Mouse (Mus musculus) splenic B cell, adult 2 months (primary cell): ENCODE measurements around the gene Olfr13.
"Not testable (repeated sequence)": the region's sequence is repeated elsewhere in the genome, so short reads cannot be mapped to it uniquely, and the experiment has no call there.

Experiments
- DNase-seq: peaks from one replicate; pipeline ENCODE4 v3.0.0-alpha.2; 2011; ENCODE audit warnings: low read depth, low spot score
- H3K27me3 ChIP-seq: 2 replicates; pipeline ENCODE4 v1.6.1; 2012; ENCODE audit warnings: mild to moderate bottlenecking, low read length, moderate library complexity, mixed read lengths; ENCODE audit not compliant: control insufficient read depth, poor library complexity, insufficient read depth, severe bottlenecking
- H3K36me3 ChIP-seq: 2 replicates; pipeline ENCODE4 v1.6.1; 2012; ENCODE audit warnings: mild to moderate bottlenecking, low read length, moderate library complexity, mixed read lengths; ENCODE audit not compliant: control insufficient read depth, poor library complexity, insufficient read depth, severe bottlenecking

Olfr13 gene

DNA sequence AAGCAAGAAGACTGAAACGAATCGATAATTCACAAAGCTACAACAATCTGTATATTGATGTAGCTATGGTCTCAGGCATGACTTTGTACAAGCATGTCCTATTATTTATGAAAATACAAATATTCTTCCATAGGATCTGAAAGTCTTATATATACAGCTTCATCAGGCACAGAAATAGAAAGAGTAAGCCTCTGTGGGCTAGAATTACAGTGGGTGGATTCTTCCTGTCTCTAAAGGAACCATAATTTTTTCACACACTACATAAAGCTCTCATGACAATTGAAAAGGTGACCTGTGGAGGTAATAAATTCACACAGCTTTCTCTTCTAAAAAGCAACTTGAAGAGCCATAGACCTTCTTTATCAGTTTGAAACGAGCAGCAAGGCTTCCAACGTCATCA lies at the start of gene Olfr13:
Olfr13 (plus strand) TSS at position 301 of the 400 bp plus-strand sequence.
- Histone ChIP-seq H3K27me3 (no peaks in the 10 kb centered on the region), H3K36me3 (no peaks in the 10 kb centered on the region)
- no peak for DNase-seq

DNA sequence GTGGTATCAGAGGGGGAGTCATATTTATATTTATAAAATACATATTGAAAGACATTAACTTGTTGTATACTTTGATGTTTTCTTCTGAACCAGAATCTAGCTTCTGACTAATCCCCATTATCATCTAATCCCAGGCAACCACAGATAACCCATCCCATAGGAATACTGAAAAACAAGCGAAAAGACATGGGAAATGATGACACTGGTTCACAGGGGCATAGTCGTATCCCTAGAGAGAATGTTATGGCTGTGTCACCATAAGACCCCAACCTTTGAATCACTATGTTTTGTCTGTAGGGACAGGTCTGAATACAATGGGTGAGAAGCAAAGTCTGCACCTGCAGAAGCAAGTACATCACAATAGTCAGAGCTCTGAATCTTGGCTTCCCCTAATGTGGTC lies 25.7 kb upstream of the Olfr13 start, which contains the start of gene Olfr237-ps1:
Olfr237-ps1 (plus strand) TSS at position 301 of the 400 bp plus-strand sequence.
- DNase-seq, H3K36me3 ChIP-seq, H3K27me3 ChIP-seq: not testable (repeated sequence)

DNA sequence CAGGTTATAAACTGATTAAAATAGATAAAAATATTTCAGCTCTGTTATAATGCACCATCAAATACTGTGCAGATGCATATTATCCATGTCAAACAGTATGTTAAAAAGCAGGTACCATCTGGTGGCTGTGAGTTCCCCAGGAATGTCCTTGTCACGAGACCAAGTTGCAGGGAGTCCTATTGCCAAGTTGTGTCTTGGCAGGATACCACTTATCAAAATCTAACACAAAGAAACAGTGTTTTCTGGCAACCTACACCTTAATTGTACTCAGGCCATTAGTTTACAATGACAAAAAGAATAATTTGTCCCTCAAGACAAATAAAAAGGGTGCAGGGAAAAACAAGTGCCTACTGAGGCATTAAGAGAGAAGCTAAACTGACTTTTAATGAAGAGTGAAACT lies 12.4 kb upstream of the Olfr13 start:
- no peaks in the 10 kb centered on the region for H3K27me3 ChIP-seq
- DNase-seq = no peak
- H3K36me3 ChIP-seq = no peaks in the 10 kb centered on the region

DNA sequence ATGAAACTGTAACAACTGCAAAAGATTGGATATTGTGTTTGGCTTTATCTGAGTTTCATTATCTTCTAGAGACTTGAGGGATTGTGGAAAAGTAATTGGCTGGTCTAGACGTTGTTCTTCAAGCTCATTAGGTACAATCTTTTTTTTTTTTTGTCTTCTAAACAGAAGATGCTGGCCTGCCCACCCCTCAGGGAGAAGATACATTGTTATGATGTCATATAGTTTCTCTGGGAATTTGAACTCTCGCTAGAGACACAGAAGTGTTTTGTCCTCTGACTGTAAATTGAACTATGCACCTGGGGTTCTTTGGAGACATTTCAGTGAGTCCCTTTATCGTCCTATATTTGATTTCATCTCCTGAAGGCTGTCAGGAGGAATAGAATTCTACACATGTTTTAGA lies 9.0 kb upstream of the Olfr13 start, which contains the start of gene Olfr437:
Olfr437 (plus strand) TSS at position 301 of the 400 bp plus-strand sequence.
- Histone ChIP-seq H3K27me3 (no peaks in the 10 kb centered on the region), H3K36me3 (no peaks in the 10 kb centered on the region)
- DNase-seq = no peak

DNA sequence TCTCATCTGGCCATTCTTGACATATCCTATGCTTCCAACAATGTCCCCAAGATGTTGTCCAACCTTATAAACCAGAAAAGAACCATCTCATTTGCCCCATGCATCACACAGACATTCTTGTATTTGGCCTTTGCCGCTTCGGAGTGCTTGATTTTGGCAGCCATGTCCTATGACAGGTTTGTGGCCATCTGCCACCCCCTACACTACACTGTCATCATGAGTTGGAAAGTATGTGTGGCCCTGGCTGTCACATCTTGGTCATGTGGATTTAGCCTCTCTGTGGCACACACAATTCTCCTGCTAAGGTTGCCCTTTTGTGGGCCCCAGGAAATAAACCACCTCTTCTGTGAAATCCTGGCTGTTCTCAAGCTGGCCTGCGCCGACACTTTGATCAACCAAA lies 4.7 kb upstream of the Olfr13 start:
- Histone ChIP-seq H3K36me3 (no peaks in the 10 kb centered on the region), H3K27me3 (no peaks in the 10 kb centered on the region)
- no peak for DNase-seq

DNA sequence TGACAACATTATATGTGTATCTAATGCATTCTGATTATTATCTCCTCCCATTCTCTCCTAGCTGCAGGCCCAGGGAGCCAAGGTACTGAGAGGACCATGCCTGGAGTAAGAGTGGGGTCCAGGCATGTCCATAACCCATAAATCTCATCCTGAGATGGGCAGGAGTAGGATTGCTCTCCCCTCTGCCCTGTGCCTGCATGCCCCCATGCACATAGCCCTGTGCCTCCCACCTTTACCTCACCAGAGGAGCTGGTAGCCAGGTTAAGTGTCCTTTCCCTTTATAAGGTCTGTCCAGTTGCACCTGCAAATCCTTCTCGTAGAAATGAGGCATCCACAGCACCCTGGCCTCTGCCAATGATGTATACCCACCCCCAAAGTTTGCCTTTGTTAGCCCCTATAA lies 6.2 kb downstream of the Olfr13 start:
- Histone ChIP-seq H3K27me3 (no peaks in the 10 kb centered on the region), H3K36me3 (no peaks in the 10 kb centered on the region)
- no peak for DNase-seq

DNA sequence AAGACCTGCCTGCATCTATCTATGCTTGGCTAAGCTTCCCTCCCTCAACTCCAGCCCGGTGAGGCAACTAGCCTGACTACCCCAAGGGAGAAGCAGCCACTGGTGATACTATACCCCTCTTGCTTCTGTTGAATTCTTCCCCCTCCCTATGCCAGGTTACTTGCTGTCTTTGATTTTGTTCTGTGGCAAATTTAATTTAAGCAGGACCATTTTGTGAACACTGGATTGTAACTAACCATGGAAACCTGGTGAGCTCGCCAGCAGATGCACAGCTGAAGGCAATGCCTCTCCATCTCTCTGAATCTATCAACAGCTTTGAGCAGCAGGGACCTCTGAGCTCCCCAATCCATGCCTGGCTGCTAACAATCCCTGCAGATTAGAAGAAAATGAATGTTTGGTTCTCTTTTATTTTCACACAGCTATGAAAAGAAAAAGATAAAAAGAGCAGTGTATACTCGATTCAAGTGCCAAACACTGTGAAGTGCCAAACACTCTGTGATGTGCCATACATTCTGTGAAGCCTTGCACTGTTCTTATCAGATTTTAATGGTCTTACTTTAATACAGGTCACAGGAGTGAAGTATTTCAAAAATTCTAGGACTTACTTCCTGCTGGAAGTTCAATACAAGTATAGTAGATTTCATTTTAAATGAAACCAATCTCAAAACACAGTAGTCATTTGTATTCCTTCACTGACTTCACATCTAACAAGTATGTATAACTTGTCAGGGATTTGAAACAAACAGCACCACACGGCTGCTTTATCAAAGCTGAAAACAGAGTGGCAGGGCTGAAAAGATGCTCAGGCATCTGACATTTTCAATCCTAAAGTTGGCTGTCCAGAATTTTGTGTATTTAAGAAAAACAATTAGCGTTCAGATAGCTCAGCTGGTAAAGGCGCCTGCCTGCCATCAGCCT lies 6.9 kb downstream of the Olfr13 start:
- no peaks in the 10 kb centered on the region for H3K36me3 ChIP-seq
- H3K27me3 ChIP-seq = no peaks in the 10 kb centered on the region
- DNase-seq = no peak

DNA sequence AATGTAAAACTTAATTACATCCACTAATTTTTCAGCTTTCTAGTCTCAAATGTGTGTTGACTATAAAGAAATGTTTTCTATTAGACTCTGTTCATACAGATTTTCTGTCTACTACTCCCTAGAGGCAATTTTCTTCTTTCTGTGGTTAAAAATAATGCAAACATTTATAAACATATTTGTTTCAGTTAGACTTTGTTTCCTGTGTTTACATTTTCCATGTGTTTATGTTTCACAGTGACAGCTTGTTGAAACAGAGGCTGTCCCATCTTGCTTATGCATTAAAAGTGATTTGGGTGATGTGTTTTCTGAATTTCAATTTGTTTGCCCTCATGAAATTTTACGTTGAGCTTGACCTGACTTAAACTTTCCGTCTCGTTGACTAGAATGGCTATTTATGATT lies 19.0 kb downstream of the Olfr13 start:
- DNase-seq = no peak
- no peaks in the 10 kb centered on the region for H3K36me3 ChIP-seq

DNA sequence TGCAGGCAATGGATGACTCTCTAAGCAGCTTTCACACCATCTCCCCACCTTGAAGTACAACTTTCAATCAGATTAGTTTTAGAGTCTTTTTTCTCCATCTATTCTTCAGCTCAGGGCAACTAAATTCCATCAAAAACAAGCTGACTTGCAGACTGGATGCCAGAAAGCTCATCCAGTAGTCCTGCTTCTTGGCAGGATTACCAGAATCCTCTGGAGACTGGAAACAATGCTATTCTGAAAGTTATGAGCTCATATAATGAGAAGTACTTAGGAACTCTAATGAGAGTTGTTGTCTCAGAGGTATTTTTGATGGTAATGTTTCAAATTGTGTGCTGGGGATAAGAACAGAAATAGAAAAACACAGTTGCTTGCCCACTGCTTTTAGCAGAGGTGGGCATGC lies 24.8 kb downstream of the Olfr13 start, which contains the start of gene Olfr435:
Olfr435 (plus strand) TSS at position 366 of the 400 bp plus-strand sequence.
- Histone ChIP-seq H3K27me3 (no peaks in the 10 kb centered on the region), H3K36me3 (no peaks in the 10 kb centered on the region)
- no peak for DNase-seq

More for the DNA sequence above, 19.0 kb downstream of the Olfr13 start:
- no peaks in the 10 kb centered on the region for H3K27me3 ChIP-seq

DNA sequence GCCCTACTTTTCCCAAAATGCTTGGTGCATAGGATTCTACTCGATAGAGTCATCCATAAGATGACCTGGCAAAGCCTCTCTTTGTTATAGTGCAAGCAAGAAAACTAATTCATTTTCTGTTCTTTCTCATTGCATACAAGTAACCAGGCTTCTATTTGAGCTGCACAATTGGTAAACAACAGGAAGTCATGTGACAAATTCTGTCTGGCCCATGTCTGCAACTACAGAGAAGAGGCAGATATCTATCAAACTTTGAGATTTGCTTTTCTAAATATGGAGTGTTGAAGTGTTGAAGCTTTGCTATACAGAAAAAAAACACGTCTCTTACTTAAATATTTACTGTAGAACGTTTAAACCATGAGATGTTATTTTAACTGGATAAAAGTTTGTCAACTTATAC lies 26.2 kb downstream of the Olfr13 start:
- Histone ChIP-seq H3K27me3 (no peaks in the 10 kb centered on the region), H3K36me3 (no peaks in the 10 kb centered on the region)
- no peak for DNase-seq

DNA sequence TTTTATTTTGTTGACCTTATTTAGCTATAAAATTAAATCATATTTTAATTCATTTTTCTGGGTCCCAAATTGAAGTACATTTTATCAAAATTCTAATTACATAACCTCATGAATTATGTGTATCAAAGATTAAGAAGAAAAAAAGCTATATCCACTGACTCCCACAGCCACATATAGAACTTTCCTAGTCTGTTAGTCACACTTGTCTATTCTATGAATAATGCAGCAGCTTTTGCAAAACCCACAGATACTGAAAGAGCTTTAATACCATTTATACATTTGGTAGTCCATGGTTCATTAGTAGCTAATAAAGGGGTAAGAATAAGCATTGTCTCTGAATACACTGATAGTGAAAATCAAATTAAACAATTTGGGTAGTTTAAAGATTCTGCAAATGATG lies 30.8 kb downstream of the Olfr13 start:
- H3K27me3 ChIP-seq = no peaks in the 10 kb centered on the region
- no peaks in the 10 kb centered on the region for H3K36me3 ChIP-seq
- DNase-seq = no peak

DNA sequence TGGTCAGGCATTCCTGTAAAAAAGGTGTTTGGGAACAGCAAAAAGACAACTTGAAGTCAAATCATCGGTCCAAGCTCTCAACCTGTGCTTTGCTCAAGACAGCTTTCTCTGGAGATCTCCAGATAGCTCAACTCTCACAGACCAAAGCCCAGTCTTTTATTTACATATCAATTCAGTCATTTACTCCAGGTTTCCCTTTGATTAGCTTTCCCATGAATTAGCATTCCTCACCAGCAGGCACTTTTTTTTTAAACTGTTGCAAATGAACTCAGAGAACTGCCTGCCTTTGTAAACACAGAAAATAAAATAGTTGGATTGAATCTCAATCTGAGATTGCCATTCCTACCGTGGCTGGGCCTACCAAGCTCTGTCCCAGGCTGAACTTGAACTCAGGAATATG lies 33.4 kb downstream of the Olfr13 start:
- DNase-seq = no peak
- Histone ChIP-seq H3K27me3 (no peaks in the 10 kb centered on the region), H3K36me3 (no peaks in the 10 kb centered on the region)

DNA sequence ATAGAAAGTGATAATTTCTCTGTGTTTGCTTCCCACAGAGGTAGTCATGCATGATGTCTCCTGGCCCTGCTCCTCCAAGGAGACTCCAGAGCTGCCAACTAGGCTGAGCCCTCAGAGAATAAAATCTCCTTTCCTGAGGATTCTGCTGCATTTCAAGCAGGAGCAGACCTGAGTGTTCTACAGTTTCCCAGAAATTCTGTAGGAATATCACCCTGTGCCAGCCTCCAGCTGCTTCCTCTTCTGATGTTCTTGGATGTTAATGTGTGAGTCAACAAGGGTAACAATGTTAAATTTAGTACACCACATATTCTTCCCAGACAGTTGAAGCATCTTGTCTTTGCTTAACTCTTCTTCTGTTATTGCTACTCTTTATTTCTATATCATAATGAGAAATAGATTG lies 40.9 kb downstream of the Olfr13 start, which contains the start of gene Olfr434:
Olfr434 (plus strand) TSS at position 149 of the 400 bp plus-strand sequence.
- H3K27me3 ChIP-seq, DNase-seq, H3K36me3 ChIP-seq: not testable (repeated sequence)
